Mouse (Mus musculus): Measurements from ENCODE around the gene Prodh2.

GRCm38 (mm10) chr7:30472411-30472810 is 21.0 kb upstream of the Prodh2 start:
- peak; percentile 82 for TF ChIP-seq CTCF (IDR thresholded peaks at IDR 0.05; ENCODE audit: low read depth)
- TF ChIP-seq EP300 (IDR thresholded peaks at IDR 0.05; ENCODE audit: low read depth), result no peak
